Mouse (Mus musculus) spleen, adult 18-20 months (tissue): Measurements from ENCODE around the gene Dnaja1.
A peak's percentile ranks its signal among the peaks of the same experiment; 100 is the strongest.

Source experiments
- DNase-seq, 2 experiments: peaks; one replicate each; pipeline ENCODE4 v3.0.0; 2022; ENCODE audit warnings: mixed read lengths in 2 of 2

The Dnaja1 gene

DNA sequence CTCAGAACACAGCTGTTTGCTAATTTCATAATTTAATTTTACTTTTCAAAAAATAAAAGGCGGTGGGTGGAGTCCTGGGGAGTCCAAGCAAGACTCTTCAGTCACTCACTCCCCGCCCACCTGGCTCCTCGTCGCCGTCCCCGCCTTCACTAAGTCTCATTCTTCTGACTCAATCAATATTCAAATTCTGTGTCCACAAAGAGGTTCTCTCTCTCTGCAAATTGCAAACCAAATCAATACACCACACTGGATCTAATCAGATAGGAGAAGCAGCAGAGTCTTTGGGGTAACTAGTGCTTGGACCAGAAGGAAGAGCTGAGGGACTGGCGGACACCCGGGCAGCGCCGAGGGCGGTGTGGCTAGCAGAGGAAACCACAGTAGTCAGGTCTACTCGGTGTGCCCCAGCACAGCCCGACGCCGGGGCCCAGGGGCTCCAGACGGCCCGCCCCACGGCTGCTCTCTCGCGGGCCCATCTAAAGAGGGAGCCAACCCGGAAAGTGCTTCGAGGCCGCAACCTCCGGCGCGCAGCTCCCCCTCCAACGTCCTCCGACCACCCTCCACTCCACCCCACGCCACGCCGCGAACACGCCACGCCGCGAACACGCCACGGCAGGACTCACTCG, 35.3 kb downstream of the Dnaja1 start:
- DNase-seq = no peak

DNA sequence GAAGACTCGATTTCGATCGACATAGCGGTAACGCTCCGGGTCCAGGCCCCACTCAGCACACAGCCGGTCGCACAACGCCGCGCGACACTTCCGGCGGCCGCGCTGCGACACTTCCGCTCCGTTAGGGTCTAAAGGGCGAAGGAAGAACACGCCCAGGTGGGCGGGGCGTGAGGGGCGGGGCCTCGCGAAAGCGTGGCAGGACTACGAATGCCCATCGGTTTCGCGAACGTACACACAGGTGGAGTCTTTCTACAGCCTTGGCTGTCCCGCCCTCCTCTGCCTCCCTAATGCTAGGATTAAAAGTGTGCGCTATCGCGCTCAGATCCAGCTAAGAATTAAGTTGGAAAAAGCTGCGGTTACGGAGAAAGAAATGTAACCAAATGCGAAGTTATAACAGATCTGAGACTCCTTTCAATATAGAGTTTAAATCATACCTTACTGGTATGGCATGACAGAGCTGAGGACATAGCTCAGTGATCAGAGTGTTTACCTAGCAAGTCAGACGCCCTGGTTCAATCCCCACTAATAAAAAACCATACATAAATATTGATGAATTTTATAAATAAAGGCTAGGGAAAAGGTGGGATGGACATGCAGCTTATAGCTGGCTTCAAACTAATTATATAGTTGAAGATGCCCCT, 36.0 kb downstream of the Dnaja1 start, which contains the start of gene Smu1:
Smu1 (minus strand) TSS at position 144 of the 641 bp plus-strand sequence.
- peak; percentile 92 to 98 for DNase-seq

DNA sequence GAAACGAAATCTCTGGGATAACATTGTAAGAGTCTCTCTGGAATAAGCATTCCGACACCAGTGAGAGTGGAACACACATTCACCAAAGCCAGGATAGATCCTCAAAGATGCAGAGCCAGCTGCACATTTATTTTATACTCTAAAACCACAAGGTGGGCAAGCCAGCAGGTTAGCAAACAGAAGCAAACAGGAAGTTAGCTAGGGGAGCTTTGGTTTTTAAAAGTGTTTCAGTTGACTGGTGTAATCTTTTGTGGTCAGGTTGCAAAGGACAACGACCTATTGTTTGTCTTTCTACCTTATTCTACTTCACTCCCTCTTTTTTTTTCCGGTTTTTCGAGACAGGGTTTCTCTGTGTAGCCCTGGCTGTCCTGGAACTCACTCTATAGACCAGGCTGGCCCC, 37.9 kb downstream of the Dnaja1 start:
- no peak for DNase-seq

DNA sequence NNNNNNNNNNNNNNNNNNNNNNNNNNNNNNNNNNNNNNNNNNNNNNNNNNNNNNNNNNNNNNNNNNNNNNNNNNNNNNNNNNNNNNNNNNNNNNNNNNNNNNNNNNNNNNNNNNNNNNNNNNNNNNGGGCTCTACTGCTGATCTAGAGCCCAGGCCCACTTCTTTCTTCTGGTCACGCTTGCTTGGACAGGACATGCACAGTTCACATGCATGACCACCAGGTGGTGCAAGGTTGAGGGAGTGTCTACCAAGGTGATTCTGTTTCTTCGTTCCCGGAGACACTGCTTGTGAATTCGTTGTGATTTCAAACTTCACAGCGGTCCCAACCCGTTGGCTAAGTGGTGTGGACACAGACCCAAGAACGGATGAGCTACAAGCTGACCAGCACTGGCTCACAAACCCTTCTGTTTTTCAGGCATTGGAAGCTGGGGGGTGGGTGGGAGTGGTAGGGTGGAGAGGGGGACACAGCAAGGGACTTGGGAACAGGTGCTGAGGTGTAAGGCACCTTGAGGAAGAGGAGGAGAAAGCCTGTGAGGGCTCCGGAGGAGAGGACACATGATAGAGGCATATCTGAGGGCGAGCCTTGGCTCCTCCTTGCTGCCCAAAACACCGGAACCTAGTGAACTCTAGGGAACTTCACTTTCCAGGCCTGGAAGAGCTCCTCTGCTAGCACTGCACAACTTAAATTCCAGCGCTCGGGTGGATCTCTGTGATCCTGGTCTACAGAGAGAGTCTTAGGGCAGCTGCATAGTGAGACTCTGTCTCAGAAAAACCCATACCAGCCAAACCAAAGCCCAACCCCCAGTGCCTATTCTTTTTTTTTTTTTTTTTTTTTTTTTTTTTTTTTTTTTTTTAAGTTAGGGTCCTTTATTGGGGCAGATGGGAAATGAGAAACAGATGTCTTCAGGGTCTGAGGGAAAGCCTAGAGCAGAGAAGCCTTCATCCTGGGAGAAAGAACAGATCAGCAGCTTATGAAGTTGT, 52.6 kb downstream of the Dnaja1 start:
- peak; percentile 62 to 67 for DNase-seq

DNA sequence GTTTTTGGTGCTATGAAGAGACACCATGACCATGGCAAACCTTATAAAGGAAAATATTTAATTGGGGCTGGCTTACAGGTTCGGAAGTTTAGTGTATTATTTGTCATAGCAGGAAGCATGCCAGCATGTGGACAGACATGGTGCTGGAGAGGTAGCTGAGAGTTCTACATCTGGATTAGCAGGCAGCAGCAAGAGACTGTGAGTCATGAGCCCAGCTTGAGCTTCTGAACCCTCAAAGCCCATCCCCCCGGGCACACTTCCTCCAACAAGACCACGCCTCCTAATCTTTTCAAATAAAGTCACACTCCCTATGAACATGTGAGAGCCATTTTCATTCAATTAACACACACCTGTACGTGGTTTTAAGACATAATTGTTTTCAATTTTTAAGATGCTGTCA, 54.5 kb downstream of the Dnaja1 start:
- DNase-seq = no peak

DNA sequence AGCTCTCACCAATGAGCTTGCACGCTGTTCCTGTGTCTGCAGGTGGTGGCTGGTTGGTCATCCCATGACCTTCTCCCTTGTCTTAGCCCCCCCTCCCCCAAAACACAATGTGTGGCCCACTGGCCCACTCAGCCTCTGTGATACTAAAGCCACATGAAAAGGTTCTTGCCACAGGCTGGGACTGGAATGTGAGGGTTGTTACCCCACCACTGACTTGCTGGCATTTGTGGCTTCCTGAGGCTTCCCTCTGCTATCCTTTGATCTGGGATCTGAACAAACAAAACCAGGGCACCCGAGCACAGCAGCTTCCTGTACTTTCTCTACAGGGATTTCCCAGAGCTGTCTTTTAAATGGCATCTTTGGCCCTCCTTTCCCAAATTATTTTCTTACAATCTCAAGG, 55.2 kb downstream of the Dnaja1 start:
- no peak for DNase-seq

DNA sequence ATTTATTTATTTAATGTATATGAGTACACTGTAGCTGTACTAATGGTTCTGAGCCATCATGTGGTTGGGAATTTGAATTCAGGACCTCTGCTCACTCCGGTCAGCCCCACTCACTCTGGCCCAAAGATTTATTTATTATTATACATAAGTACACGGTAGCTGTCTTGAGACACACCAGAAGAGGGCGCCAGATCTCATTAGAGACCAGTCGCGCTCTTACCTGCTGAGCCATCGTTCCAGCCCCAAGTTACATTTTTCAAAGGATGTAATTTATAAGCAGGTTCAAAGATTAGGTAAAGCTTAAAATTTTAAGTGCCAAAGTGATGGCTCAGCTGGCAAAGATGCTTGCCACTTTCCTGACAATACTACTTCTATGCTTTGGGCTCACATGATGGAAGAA, 56.7 kb downstream of the Dnaja1 start:
- peak in 1 of 2 experiments; percentile 18 for DNase-seq

DNA sequence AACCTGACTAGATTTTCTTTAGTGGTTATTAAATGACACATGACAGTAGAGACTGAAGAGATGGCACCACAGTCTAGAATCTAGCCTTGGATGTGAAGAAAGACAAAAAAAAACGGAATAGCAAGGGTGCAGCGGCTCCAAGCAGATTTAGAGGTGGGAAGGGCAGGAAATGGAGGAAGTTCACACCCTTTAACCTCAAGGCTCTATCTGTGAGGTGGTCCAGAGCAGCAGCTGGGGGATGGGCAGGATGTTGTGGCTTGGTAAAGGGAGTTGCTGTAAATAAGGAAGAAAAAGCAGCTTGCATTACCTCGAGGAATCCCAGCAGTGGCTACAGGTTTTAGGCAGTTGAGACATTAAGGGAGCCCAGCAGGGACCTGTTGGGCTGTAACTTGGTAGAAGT, 59.2 kb downstream of the Dnaja1 start:
- DNase-seq = peak; percentile 40 to 43

DNA sequence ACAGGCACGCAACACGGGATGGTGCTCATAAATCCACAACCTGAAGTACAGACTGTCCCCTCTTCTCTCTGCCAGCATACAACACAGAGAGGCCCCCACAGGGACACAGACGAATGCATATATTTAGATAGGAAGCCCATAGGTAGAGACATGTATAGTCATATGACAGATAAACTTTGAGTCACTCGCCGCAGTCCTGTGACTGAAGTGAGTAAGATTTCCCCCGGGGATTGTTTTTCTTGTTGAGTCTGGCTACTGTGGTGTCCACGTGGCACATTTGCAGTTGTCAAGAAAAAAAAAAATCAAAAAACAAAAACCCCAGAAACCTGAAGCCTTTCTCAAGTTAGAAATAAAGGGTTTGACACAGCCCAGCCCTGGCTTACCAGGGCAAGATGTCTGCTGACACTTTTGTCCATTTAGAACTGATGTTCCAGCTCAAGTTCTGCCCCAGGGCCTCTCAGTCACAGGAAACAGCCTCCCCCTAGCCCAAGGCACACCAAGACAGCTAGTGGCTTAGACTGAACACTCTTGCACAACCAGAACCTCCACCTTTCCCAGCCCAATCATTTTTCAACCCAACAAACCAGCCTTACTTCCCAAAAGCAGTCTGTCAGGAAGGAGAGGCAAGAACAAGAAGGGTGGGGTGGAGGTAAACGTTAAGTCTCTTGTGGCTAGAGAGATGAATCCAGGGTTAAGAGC, 60.0 kb downstream of the Dnaja1 start:
- no peak for DNase-seq

DNA sequence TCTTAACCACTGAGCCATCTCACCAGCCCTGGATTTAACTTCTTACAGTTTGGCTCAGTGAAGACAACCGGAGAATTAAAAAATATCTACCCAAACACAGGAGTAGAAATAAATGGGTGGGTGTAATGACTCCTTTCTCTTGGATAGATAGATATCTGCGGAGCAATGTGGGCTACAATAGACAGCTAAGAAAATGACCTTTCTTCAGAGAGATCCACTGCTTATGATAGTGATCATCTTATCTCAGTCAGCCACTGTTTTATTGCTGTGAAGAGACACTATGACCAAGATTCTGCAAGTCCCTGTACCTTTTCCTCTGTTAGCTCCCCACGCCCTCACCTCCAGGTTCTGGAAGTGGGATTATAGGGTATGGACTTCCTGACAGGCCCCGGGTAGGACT, 61.1 kb downstream of the Dnaja1 start:
- no peak for DNase-seq

DNA sequence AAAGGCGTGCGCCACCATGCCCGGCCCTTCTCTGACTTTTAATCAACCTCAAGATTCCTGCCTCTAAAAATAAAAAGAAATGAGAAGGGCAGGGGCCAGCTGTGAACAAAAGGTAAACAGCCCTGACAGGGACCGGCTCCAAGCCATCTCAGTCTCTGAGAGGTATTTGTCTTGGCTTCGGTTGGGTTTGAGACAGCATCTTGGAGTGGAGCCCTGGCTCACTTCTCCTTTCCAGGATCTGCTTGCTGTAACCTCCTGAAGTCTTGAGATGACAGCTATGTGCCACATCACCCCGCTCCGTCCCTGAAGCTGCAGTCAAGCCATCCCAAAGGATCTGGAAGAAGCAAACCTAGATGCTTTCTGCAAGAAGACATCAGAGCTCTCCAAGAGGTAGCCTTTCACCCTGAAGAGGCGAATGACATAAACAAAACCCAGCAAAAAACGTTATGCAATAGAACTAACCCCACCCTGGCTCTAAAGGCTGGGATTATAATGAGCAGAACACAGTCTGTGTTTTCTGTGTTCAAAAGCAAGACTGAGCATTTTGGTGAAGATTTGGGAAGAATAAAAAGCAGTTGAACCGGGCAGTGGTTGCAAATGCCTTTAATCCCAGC, 62.7 kb downstream of the Dnaja1 start:
- DNase-seq = no peak

DNA sequence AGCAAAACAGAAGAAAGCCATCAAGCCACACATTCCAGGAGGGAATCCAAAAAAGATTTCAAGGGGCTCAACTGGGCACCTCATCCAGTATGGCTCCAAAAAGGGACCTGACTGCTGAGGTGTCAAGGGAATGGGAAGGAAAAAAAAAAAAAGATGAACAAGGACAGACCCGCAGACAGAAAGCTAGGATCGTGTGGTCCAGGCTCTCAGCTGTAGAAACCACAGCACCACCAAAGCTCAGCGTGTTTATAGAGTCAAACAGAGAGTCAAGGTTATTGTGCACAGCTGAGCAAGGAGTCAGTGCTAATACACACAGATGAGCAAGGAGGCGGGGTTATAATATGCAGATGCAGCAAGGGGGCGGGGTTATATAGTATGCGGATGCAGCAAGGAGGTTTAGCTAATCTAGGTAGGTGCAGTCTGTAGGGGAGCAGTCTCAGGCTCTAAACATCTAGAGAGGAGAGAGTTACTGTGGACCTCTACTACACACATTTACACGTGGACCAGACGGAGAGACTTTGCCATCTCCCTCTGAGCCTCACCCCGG, 63.7 kb downstream of the Dnaja1 start:
- no peak for DNase-seq

DNA sequence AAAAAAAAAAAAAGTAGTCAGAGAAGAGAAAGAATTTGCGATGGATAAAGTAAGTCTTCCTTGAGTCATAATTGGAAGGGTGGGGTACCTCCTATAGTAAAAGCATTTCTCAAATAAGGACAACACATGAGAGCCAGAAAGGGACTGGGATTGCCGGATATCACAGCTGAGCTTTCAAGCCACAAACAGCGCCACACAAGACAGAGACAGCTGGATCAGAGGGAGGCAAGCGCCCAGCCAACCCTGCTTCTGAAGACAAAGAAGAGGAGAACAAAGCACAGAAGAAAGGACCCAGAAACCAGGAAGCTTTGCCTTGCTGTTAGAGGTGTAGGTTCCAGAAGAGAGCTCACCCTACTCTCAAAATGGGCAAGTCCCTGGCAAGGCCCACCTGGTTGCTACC, 64.6 kb downstream of the Dnaja1 start:
- no peak for DNase-seq
